In genomic region chr7:119783453-119783852, GRCm38 (mm10) we compare ENCODE assay signal across 19 mouse cellular contexts. TPM values are rescaled to one million over a fixed set of nuclear protein-coding genes. Genes with fewer than 3 reads are reported as not detected.
A peak's percentile ranks its signal among the peaks of the same experiment; 100 is the strongest.
DNase-seq lines count a peak whose midpoint lies in the region; ATAC-seq and TF ChIP-seq lines count a peak whose summit lies in the region.
"Had no signal": no experiment of that assay in that cellular context is flagged by ENCODE, and none has a peak within 500 bp of the region (broad histone marks: within the 10 kb centered on the region; RNA-seq: fewer than 3 reads in every experiment).

No protein-coding gene starts in this region.

- no peak for ATAC-seq in heart, embryonic 12.5 days (ENCODE audit: insufficient number of reproducible peaks, low FRiP score)
- peak; percentile 14; the same call in 1 of the 2 replicates for ATAC-seq in liver, embryonic 14.5 days (ENCODE audit: insufficient read depth)
- no peak for ATAC-seq in liver, embryonic 11.5 days (replicated peaks; ENCODE audit: low FRiP score)
- peak; percentile 71 for ATAC-seq in liver, embryonic 16.5 days (ENCODE audit: low read depth)
- ATAC-seq: forebrain, embryonic 14.5 days; midbrain, embryonic 15.5 days had no signal

- H3K9ac ChIP-seq in heart, embryonic 12.5 days = no peak overlapping the region
- no peak overlapping the region for H3K9ac ChIP-seq in liver, embryonic 14.5 days (replicated peaks)
- H3K9ac ChIP-seq in liver, embryonic 11.5 days (ENCODE audit: low read depth, low read length) = no peak overlapping the region
- H3K9ac ChIP-seq in liver, embryonic 16.5 days (ENCODE audit: low read depth, low read length) = no peak overlapping the region
- H3K9ac ChIP-seq: kidney, embryonic 15.5 days; limb, embryonic 13.5 days; midbrain, embryonic 15.5 days had no signal

- H3K9me3 ChIP-seq in heart, embryonic 12.5 days (replicated peaks) = no peaks in the 10 kb centered on the region
- no peaks in the 10 kb centered on the region for H3K9me3 ChIP-seq in liver, embryonic 14.5 days (ENCODE audit: control insufficient read depth, low read length)
- H3K9me3 ChIP-seq in liver, embryonic 11.5 days (ENCODE audit: control insufficient read depth, low read length) = no peaks in the 10 kb centered on the region
- H3K9me3 ChIP-seq in liver, embryonic 16.5 days (replicated peaks; ENCODE audit: control insufficient read depth, low read length) = no peaks in the 10 kb centered on the region
- H3K9me3 ChIP-seq: kidney, embryonic 15.5 days; limb, embryonic 13.5 days; midbrain, embryonic 15.5 days had no signal

- no peaks in the 10 kb centered on the region for H3K27me3 ChIP-seq in heart, embryonic 12.5 days (replicated peaks)
- H3K27me3 ChIP-seq in liver, embryonic 14.5 days (ENCODE audit: control insufficient read depth, insufficient read depth, low read length) = no peaks in the 10 kb centered on the region
- H3K27me3 ChIP-seq in liver, embryonic 11.5 days (replicated peaks; ENCODE audit: control insufficient read depth, insufficient read depth, low read length) = no peaks in the 10 kb centered on the region
- no peaks in the 10 kb centered on the region for H3K27me3 ChIP-seq in liver, embryonic 16.5 days (ENCODE audit: control insufficient read depth, insufficient read depth, low read depth, low read length)
- H3K27me3 ChIP-seq: kidney, embryonic 15.5 days; limb, embryonic 13.5 days; midbrain, embryonic 15.5 days had no signal

- no peak overlapping the region for H3K27ac ChIP-seq in heart, embryonic 12.5 days (ENCODE audit: poor library complexity, severe bottlenecking)
- H3K27ac ChIP-seq in liver, embryonic 14.5 days = no peak overlapping the region
- no peak overlapping the region for H3K27ac ChIP-seq in liver, embryonic 11.5 days (ENCODE audit: low read depth, low read length)
- H3K27ac ChIP-seq in liver, embryonic 16.5 days (ENCODE audit: low read length) = 0 out of 2 replicates have a peak overlapping the region, but pooled peaks have one; percentile 8
- H3K27ac ChIP-seq in left cerebral cortex, adult 2 months = no peak overlapping the region
- H3K27ac ChIP-seq: kidney, embryonic 15.5 days; limb, embryonic 13.5 days; midbrain, embryonic 15.5 days had no signal

- peaks cover 45% of the 10 kb centered on the region for H3K36me3 ChIP-seq in heart, embryonic 12.5 days
- peaks cover 21% of the 10 kb centered on the region for H3K36me3 ChIP-seq in liver, embryonic 14.5 days (replicated peaks; ENCODE audit: control insufficient read depth, insufficient read depth, low read depth)
- peaks cover 17% of the 10 kb centered on the region; the same call in 1 of the 2 replicates for H3K36me3 ChIP-seq in liver, embryonic 11.5 days (ENCODE audit: control insufficient read depth, insufficient read depth, low read length)
- H3K36me3 ChIP-seq in liver, embryonic 16.5 days (ENCODE audit: control insufficient read depth, insufficient read depth) = peaks cover 17% of the 10 kb centered on the region

- WGBS in heart, embryonic 12.5 days = 93% methylated on average over 2 of the region's 2 CpGs
- WGBS in liver, embryonic 14.5 days (ENCODE audit: insufficient replicate concordance) = 83% methylated on average over 2 of the region's 2 CpGs
- 89% methylated on average over 2 of the region's 2 CpGs for WGBS in liver, embryonic 11.5 days
- 75% methylated on average over 2 of the region's 2 CpGs for WGBS in liver, embryonic 16.5 days (ENCODE audit: insufficient replicate concordance)

- no peak for TF ChIP-seq EP300 in liver, embryonic 14.5 days (IDR thresholded peaks at IDR 0.05; ENCODE audit: low read depth)

- DNase-seq in heart, adult 11 months = peak; percentile 97
- DNase-seq in liver, embryonic 14.5 days (ENCODE audit: low read depth in 3 of 3, low spot score in 3 of 3) = no peak
- DNase-seq in liver, embryonic 11.5 days (ENCODE audit: low spot score) = no peak
- DNase-seq in adrenal gland, adult 2 months = peak; percentile 43
- DNase-seq in left cerebral cortex, adult 2 months (ENCODE audit: extremely low spot score in 1 of 2, low spot score in 2 of 2) = no peak
- no peak for DNase-seq in layer of hippocampus, adult 18-20 months (ENCODE audit: low spot score in 2 of 2)
- DNase-seq: cerebellum, adult 18-20 months; gastrocnemius, postnatal 10 days; retina, postnatal 1 day; thymus, adult 2 months had no signal

- no peaks in the 10 kb centered on the region for H3K4me1 ChIP-seq in heart, embryonic 12.5 days (replicated peaks)
- H3K4me1 ChIP-seq in liver, embryonic 14.5 days (replicated peaks; ENCODE audit: control insufficient read depth in 2 of 2, insufficient read depth in 2 of 2, low read length in 1 of 2) = peaks cover 3 to 14% of the 10 kb centered on the region in 2 experiments; a peak in 3 of 4 replicates
- peaks cover 3% of the 10 kb centered on the region; the same call in 1 of the 2 replicates for H3K4me1 ChIP-seq in liver, embryonic 11.5 days (replicated peaks; ENCODE audit: control insufficient read depth, insufficient read depth, low read length)
- peaks cover 9% of the 10 kb centered on the region for H3K4me1 ChIP-seq in liver, embryonic 16.5 days (ENCODE audit: control insufficient read depth, low read depth, low read length)
- H3K4me1 ChIP-seq: kidney, embryonic 15.5 days; limb, embryonic 13.5 days; midbrain, embryonic 15.5 days had no signal

- no peak overlapping the region for H3K4me2 ChIP-seq in heart, embryonic 12.5 days
- H3K4me2 ChIP-seq in liver, embryonic 14.5 days (ENCODE audit: low read depth) = no peak overlapping the region
- no peak overlapping the region for H3K4me2 ChIP-seq in liver, embryonic 11.5 days
- H3K4me2 ChIP-seq in liver, embryonic 16.5 days (ENCODE audit: low read depth, low read length) = no peak overlapping the region
- H3K4me2 ChIP-seq: kidney, embryonic 15.5 days; limb, embryonic 13.5 days; midbrain, embryonic 15.5 days had no signal

- peak; percentile 21; the same call in 1 of the 2 replicates for TF ChIP-seq CTCF in liver, embryonic 14.5 days (IDR thresholded peaks at IDR 0.05; ENCODE audit: low read depth)
- no peak; the same call in 1 of the 2 replicates for TF ChIP-seq CTCF in left cerebral cortex, adult 2 months (IDR thresholded peaks at IDR 0.05)

- no peak overlapping the region for H3K4me3 ChIP-seq in heart, embryonic 12.5 days
- H3K4me3 ChIP-seq in liver, embryonic 14.5 days (ENCODE audit: insufficient read depth in 1 of 2, low read depth in 2 of 2, low read length in 2 of 2) = no peak overlapping the region
- H3K4me3 ChIP-seq in liver, embryonic 11.5 days (ENCODE audit: low read depth, low read length) = no peak overlapping the region
- H3K4me3 ChIP-seq in liver, embryonic 16.5 days (ENCODE audit: low read depth, low read length) = no peak overlapping the region
- H3K4me3 ChIP-seq in left cerebral cortex, adult 2 months = no peak overlapping the region
- H3K4me3 ChIP-seq: kidney, embryonic 15.5 days; limb, embryonic 13.5 days; midbrain, embryonic 15.5 days had no signal

- intact Hi-C loops in left cerebral cortex, adult 2 months (cut with DNase I) = no loop called here

RNA-seq across cellular contexts. Expression of gene Rexo5, which starts 10.4 kb away (rescaled TPM):
- polyA plus RNA-seq in heart, embryonic 12.5 days (2016; fragmentation: Nextera tagmentation; extraction: Ambion mirVana) = 18.7 and 22.8 TPM in 2 replicates
- polyA plus RNA-seq in liver, embryonic 14.5 days (2012; rRNA removed) = 6.2 and 14.6 TPM in 2 replicates
- 6.8 and 11.0 TPM in 2 replicates for polyA plus RNA-seq in liver, embryonic 14.5 days (2014; fragmentation: Nextera tagmentation; extraction: Ambion mirVana)
- polyA plus RNA-seq in liver, embryonic 11.5 days (2014; fragmentation: Nextera tagmentation; extraction: Ambion mirVana) = 16.3 and 19.2 TPM in 2 replicates
- 1 to 10 TPM; 5.9 to 6.5 TPM for total RNA-seq in adrenal gland, adult 2 months (2021)
- 0.49 and 1.5 TPM in 2 replicates for polyA plus RNA-seq in adrenal gland, adult 2 months (2012; rRNA removed)
- polyA plus RNA-seq in liver, embryonic 16.5 days (2015; fragmentation: Nextera tagmentation; extraction: Ambion mirVana) = 11.9 and 13.7 TPM in 2 replicates
- 1 to 10 TPM in 1 of 2 experiments, under 1 TPM in 1; 0.47 to 1.9 TPM for total RNA-seq in left cerebral cortex, adult 2 months (2021)
- total RNA-seq in layer of hippocampus, adult 18-20 months (2021) = under 1 TPM; 0.74 to 0.97 TPM

RNA-seq across cellular contexts. Expression of gene Eri2, which starts 10.4 kb away (rescaled TPM):
- polyA plus RNA-seq in heart, embryonic 12.5 days (2016; fragmentation: Nextera tagmentation; extraction: Ambion mirVana) = 17.4 and 17.8 TPM in 2 replicates
- 3.4 and 4.3 TPM in 2 replicates for polyA plus RNA-seq in liver, embryonic 14.5 days (2012; rRNA removed)
- polyA plus RNA-seq in liver, embryonic 14.5 days (2014; fragmentation: Nextera tagmentation; extraction: Ambion mirVana) = 13.2 and 14.3 TPM in 2 replicates
- polyA plus RNA-seq in liver, embryonic 11.5 days (2014; fragmentation: Nextera tagmentation; extraction: Ambion mirVana) = 22.6 and 24.5 TPM in 2 replicates
- 1 to 10 TPM; 5.2 to 6.1 TPM for total RNA-seq in adrenal gland, adult 2 months (2021)
- polyA plus RNA-seq in adrenal gland, adult 2 months (2012; rRNA removed) = 0.25 and 0.30 TPM in 2 replicates
- polyA plus RNA-seq in liver, embryonic 16.5 days (2015; fragmentation: Nextera tagmentation; extraction: Ambion mirVana) = 11.0 and 12.0 TPM in 2 replicates
- 1 to 10 TPM; 8.2 to 8.8 TPM for total RNA-seq in left cerebral cortex, adult 2 months (2021)
- total RNA-seq in layer of hippocampus, adult 18-20 months (2021) = 1 to 10 TPM; 8.2 to 9.0 TPM

RNA-seq across cellular contexts. Expression of gene Acsm3, which starts 22.7 kb away (rescaled TPM):
- 0.14 and 0.52 TPM in 2 replicates for polyA plus RNA-seq in heart, embryonic 12.5 days (2016; fragmentation: Nextera tagmentation; extraction: Ambion mirVana)
- polyA plus RNA-seq in liver, embryonic 14.5 days (2012; rRNA removed) = 1.6 and 1.9 TPM in 2 replicates
- polyA plus RNA-seq in liver, embryonic 14.5 days (2014; fragmentation: Nextera tagmentation; extraction: Ambion mirVana) = 2.0 and 2.1 TPM in 2 replicates
- polyA plus RNA-seq in liver, embryonic 11.5 days (2014; fragmentation: Nextera tagmentation; extraction: Ambion mirVana) = 0.27 and 0.43 TPM in 2 replicates
- total RNA-seq in adrenal gland, adult 2 months (2021) = 10 to 100 TPM; 48.2 to 53.9 TPM
- polyA plus RNA-seq in adrenal gland, adult 2 months (2012; rRNA removed) = 2.7 and 4.1 TPM in 2 replicates
- polyA plus RNA-seq in liver, embryonic 16.5 days (2015; fragmentation: Nextera tagmentation; extraction: Ambion mirVana) = 6.1 and 8.0 TPM in 2 replicates
- total RNA-seq in left cerebral cortex, adult 2 months (2021) = not detected
- not detected for total RNA-seq in layer of hippocampus, adult 18-20 months (2021)
- total RNA-seq: layer of hippocampus, postnatal 25 days; megakaryocyte progenitor cell, adult 5-6 weeks had no signal
- polyA plus RNA-seq: cortical plate, adult 2 months; forebrain, embryonic 14.5 days; midbrain, embryonic 15.5 days had no signal

Comparison
In these comparisons a context has a peak if more than half of its experiments do, and no peak if none do; other contexts are left out.
1. ATAC-seq: peak in liver, embryonic 14.5 days (single experiment) and liver, embryonic 16.5 days (single experiment); none in heart, embryonic 12.5 days (single experiment) and liver, embryonic 11.5 days (single experiment).
2. DNase-seq: peak in heart, adult 11 months (single experiment) and adrenal gland, adult 2 months (single experiment); none in liver, embryonic 14.5 days (0 of 3), liver, embryonic 11.5 days (single experiment), left cerebral cortex, adult 2 months (0 of 2) and layer of hippocampus, adult 18-20 months (0 of 2).